Mouse (Mus musculus): ENCODE results near the gene Txnrd1. TPM values are rescaled to one million over a fixed set of nuclear protein-coding genes. Genes with fewer than 3 reads are reported as not detected.

Gene Txnrd1
- total RNA-seq (2021) = 10 to 100 TPM; 27.5 to 30.4 TPM
- long read RNA-seq, experiment 1, transcript Txnrd1-208 (15 exons, 2,297 nt) = major isoform, 30 of 43 reads
- long read RNA-seq, experiment 1, partial matches to known transcripts = 7 of 43 reads
- long read RNA-seq, experiment 1, other reads (novel, unspliced or antisense) = 2 of 43 reads
- long read RNA-seq, experiment 2, transcript Txnrd1-208 (15 exons, 2,297 nt) = major isoform, 45 of 62 reads
- long read RNA-seq, experiment 2, partial matches to known transcripts = 0 of 62 reads
- long read RNA-seq, experiment 2, other reads (novel, unspliced or antisense) = 11 of 62 reads

- no peak for DNase-seq
- intact Hi-C loops (cut with DNase I; ENCODE audit: low total_unique reads) = no loop called here
Measured at GRCm38 (mm10) chr10:82833926-82834325, at the start of gene Txnrd1. Gene Txnrd1, plus strand, starts transcription at chr10:82833951.

GRCm38 (mm10) chr10:82789181-82789580 lies 44.6 kb upstream of the Txnrd1 start:
- DNase-seq = no peak
- intact Hi-C loops (cut with DNase I; ENCODE audit: low total_unique reads) = no loop called here

GRCm38 (mm10) chr10:82790504-82790903 lies 43.2 kb upstream of the Txnrd1 start:
- DNase-seq = no peak
- intact Hi-C loops (cut with DNase I; ENCODE audit: low total_unique reads) = no loop called here

GRCm38 (mm10) chr10:82791713-82792112 lies 42.0 kb upstream of the Txnrd1 start:
- no peak for DNase-seq
- intact Hi-C loops (cut with DNase I; ENCODE audit: low total_unique reads) = no loop called here

- intact Hi-C loops (cut with DNase I; ENCODE audit: low total_unique reads) = no loop called here
- no peak for DNase-seq
Measured at GRCm38 (mm10) chr10:82792311-82792710, 41.4 kb upstream of the Txnrd1 start.

- DNase-seq = peak; percentile 67
- intact Hi-C loops (cut with DNase I; ENCODE audit: low total_unique reads) = no loop called here
Measured at GRCm38 (mm10) chr10:82795071-82795731, 38.5 kb upstream of the Txnrd1 start.

- no peak for DNase-seq
- intact Hi-C loops (cut with DNase I; ENCODE audit: low total_unique reads) = no loop called here
Measured at GRCm38 (mm10) chr10:82795767-82796166, 38.0 kb upstream of the Txnrd1 start.

DNA sequence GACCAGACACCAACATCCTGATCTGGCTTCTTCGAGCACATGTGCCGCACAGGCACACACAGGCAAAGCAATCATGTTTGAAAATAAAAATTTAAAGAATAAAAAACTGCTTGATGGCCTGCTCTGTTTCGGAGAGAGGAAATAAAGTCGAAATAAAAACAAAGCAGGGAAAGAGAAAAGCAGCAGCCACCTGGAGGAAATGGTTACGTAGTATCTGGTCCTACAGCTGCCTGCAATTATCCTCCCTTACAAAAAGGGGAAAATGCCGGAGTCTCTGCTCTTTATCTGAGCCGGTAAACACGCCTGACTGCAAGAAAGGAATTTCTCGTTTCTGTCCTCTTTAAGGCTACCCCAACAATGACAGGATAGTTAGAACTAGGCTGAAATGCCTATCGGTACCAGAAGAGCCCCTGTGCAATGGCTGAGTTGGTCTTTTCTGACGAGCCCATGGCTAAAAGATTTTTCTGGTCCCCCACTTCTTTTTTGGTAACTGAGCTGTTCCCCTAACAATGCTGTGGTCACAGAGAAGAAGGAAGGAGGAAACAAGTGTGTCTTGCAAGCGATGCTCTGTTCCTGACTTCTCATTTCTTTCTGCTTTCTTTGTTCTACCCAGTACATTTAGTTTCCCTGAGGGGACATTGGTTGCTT lies 37.2 kb upstream of the Txnrd1 start:
- no peak for DNase-seq
- intact Hi-C loops (cut with DNase I; ENCODE audit: low total_unique reads) = no loop called here

- DNase-seq = no peak
- intact Hi-C loops (cut with DNase I; ENCODE audit: low total_unique reads) = no loop called here
Measured at GRCm38 (mm10) chr10:82797119-82797491, 36.6 kb upstream of the Txnrd1 start.

DNA sequence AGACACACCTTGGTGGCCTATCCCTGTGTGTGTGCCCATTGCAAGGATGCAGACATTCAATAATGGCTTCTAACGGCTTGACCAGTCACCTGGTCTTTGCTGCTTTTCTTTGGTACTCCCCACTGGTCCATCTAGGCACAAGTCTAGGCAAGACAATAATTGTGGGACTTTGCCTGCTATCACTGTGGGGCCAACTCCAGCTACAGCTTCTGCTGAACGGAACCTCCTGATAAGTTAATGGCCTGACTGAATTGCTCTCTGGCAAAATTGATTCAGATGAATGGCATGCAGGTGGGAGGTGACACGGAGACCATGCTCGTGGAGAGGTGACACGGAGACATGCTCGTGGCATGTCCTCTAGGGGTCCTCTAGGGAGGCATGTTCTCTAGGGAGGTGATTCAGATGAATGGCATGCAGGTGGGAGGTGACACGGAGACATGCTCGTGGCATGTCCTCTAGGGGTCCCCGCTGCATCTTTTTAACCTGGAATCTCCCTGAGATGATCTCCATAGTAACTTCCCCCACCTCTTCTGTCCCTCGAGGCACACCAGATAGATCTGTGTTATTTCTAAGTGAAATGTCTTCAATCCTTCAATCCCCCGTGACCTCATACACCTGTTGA lies 35.3 kb upstream of the Txnrd1 start:
- intact Hi-C loops (cut with DNase I; ENCODE audit: low total_unique reads) = no loop called here
- no peak for DNase-seq

DNA sequence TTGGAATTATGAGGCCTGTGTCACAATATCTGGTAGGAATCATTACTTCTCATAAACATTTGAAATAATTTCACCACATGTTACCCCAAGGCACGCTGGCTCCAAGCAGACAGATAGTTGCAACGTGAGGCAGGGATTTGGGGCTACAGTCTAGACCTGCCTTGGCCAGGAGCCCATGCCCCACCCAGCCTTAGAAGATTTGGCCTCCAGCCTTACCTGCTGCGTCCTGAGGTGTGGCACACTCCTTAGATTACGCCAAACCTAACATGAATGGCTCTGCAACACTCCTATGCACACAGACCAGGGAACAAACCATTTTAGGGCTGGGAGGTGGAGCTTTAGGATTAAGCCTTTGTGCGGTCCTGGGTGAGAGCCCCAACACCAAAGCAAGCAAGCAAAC lies 33.7 kb upstream of the Txnrd1 start:
- no peak for DNase-seq
- intact Hi-C loops (cut with DNase I; ENCODE audit: low total_unique reads) = no loop called here

- no peak for DNase-seq
- intact Hi-C loops (cut with DNase I; ENCODE audit: low total_unique reads) = no loop called here
Measured at GRCm38 (mm10) chr10:82804396-82804795, 29.4 kb upstream of the Txnrd1 start.

GRCm38 (mm10) chr10:82805111-82805510 lies 28.6 kb upstream of the Txnrd1 start:
- intact Hi-C loops (cut with DNase I; ENCODE audit: low total_unique reads) = no loop called here
- DNase-seq = no peak

DNA sequence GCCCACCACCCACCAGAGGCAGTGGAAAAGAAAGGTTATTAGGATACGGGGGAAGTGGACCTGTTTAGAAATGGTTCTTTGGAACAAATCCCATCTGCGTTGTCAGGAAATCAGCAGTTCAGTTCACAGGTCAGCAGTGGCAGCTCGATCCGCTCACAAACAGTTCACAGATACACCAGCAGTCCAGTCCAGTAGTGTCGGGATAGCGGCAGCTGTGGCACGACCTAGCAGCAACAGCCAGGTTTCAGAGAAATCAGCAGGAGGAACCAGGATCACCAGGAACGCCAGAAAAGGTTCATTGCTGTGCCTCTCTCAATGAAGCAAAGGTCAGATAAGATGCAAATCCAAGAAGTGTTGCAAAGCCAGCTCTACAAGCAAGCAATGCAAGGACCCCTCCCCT lies 27.3 kb upstream of the Txnrd1 start:
- intact Hi-C loops (cut with DNase I; ENCODE audit: low total_unique reads) = no loop called here
- no peak for DNase-seq

DNA sequence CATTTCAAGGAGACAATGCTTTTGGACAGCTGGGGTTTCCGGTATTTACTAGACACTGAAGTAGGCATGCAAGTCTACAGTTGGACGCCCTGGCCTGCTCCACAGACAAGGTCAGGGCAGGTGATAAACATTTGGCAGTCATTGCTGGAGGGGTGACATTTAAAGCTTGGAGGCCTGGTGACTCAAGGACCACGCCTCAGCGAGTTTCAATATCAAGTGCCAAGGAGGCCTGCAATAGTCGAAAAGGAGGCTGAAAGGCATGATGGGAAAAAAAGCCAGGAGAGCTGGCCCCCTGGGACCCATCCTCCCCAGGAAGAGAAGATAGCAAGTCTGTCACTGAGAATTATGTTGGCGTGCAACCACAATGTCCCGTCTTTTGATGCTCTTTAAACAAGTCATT lies 26.5 kb upstream of the Txnrd1 start:
- intact Hi-C loops (cut with DNase I; ENCODE audit: low total_unique reads) = no loop called here
- DNase-seq = peak; percentile 15

DNA sequence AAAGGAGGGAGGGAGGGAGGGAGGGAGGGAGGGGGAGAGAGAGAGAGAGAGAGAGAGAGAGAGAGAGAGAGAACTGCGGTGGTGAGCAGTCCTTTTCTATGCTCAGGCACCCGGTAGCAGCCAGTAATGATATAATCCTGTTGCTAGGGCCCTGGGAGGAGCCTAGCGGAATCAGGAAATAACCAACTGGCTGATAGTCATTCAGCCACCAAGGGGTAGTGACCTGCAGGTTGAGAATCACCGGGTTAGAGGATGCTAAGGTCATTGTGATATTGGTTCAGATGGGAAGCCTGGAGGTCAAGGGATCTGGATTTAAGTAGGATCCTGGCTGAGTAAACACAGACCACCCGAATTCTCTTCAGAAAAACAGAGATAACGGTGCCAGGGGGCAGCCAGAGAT lies 25.6 kb upstream of the Txnrd1 start:
- intact Hi-C loops (cut with DNase I; ENCODE audit: low total_unique reads) = no loop called here
- DNase-seq = no peak

GRCm38 (mm10) chr10:82808891-82809290 lies 24.9 kb upstream of the Txnrd1 start:
- DNase-seq = no peak
- intact Hi-C loops (cut with DNase I; ENCODE audit: low total_unique reads) = no loop called here

DNA sequence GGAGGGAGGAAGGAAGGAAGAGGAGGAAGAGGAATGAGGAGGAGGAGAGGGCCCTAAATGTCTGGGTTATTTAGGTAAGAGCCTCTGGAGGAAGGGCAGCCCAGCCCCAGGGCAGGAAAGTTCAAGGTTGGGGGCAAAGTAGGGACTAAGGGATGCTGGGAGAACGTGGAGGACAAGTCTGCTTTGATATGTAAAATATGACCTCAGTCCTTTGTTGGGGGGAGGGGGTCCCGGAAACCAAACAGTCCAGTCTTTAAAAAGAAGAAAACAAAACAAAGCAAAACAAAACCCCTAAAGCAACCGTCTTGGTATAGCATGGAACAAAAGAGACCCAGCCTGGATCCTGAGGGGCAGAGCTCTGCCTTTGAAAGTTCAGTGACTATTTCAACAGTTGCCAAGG lies 24.4 kb upstream of the Txnrd1 start:
- no peak for DNase-seq
- intact Hi-C loops (cut with DNase I; ENCODE audit: low total_unique reads) = no loop called here

- intact Hi-C loops (cut with DNase I; ENCODE audit: low total_unique reads) = loop anchor here (2.0 to 10.0 kb wide), 2 partner anchors 53 to 89 kb away; partner anchors contain the start of gene Eid3
Measured at GRCm38 (mm10) chr10:82811855-82812431, 21.8 kb upstream of the Txnrd1 start.

More at GRCm38 (mm10) chr10:82811855-82812431, 21.8 kb upstream of the Txnrd1 start:
- DNase-seq = peak; percentile 73
